Mouse (Mus musculus) small intestine, adult 2 months (tissue): ENCODE data around the gene Map4k4.

ENCODE experiments used
- CTCF ChIP-seq: fragments of 200-500 bp; IDR thresholded peaks from 2 replicates; pipeline ENCODE4 v1.5.1; 2012; ENCODE audit warnings: low read depth, mild to moderate bottlenecking, control low read depth, inconsistent platforms, low read length, moderate library complexity, mixed read lengths; ENCODE audit not compliant: insufficient replicate concordance, insufficient read length; ENCODE audit errors: extremely low read depth
- POLR2A ChIP-seq: fragments of 200-500 bp; IDR thresholded peaks from 2 replicates; pipeline ENCODE4 v1.6.1; 2012; ENCODE audit warnings: low read depth, mild to moderate bottlenecking, control low read depth, inconsistent platforms, low read length, moderate library complexity

DNA sequence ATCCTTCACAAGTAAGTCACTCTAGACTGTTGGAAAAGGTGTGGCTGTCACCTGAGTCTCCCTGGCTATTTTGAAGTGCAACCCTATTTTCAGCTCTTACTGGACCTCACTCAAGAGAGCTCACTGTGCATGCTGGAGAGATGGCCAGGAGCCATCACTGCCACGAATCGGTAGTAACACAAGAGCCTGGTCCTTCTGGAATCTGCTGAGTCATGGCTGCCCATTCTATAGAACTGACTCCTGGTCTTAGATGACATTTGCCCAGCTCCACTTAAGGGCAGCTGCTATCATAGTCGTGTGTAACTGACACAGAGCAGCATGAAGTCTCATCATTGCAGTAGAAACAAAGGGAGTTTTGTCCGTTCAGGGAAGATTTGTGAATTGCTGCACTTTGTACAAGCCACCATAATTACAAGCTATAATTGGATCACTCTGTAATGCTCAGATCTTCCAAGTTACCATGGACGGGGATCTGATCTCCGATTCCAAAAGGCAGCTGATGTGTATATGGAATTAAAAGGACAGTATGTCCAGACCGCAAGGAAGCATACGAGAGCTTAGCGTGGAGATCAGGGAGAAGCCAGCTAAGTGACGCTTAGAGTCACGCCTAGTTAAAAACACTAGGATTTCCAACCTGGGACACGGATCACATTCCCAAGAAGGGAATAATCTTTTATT, 133.2 kb downstream of the Map4k4 start:
- TF ChIP-seq POLR2A (no peak), CTCF (no peak)
